Mouse (Mus musculus) liver, adult 2 months (tissue): ENCODE results near the gene Slc44a4. TPM values are rescaled to one million over a fixed set of nuclear protein-coding genes. Genes with fewer than 3 reads are reported as not detected.
"Not testable (repeated sequence)": the region's sequence is repeated elsewhere in the genome, so short reads cannot be mapped to it uniquely, and the experiment has no call there.

Source experiments
- DNase-seq: peaks from one replicate; pipeline ENCODE4 v3.0.0-alpha.2; 2011; ENCODE audit warnings: low read depth, low spot score; ENCODE audit errors: extremely low read depth
- H3K27ac ChIP-seq: fragments of 200-500 bp; replicated peaks from 2 replicates; pipeline ENCODE4 v1.5.1; 2012; ENCODE audit warnings: low read depth, mild to moderate bottlenecking, control low read depth, inconsistent platforms, low read length; ENCODE audit not compliant: insufficient read depth
- H3K27me3 ChIP-seq: fragments of 200-500 bp; 2 replicates; pipeline ENCODE4 v1.6.1; 2012; ENCODE audit warnings: mild to moderate bottlenecking, moderate library complexity, low read length, inconsistent platforms; ENCODE audit not compliant: control insufficient read depth, insufficient read depth
- H3K36me3 ChIP-seq: fragments of 200-500 bp; 2 replicates; pipeline ENCODE4 v1.6.1; 2012; ENCODE audit warnings: low read length, inconsistent platforms; ENCODE audit not compliant: control insufficient read depth, insufficient read depth
- H3K4me1 ChIP-seq: fragments of 200-500 bp; 2 replicates; pipeline ENCODE4 v1.6.1; 2011; ENCODE audit warnings: low read length; ENCODE audit not compliant: control insufficient read depth, insufficient read depth
- H3K4me3 ChIP-seq: fragments of 200-500 bp; 2 replicates; pipeline ENCODE4 v1.5.1; 2011; ENCODE audit warnings: low read depth, mild to moderate bottlenecking, control low read depth, low read length, moderate library complexity; ENCODE audit not compliant: insufficient read depth
- H3K79me2 ChIP-seq: fragments of 200-500 bp; 2 replicates; pipeline ENCODE4 v1.6.1; 2012; ENCODE audit warnings: inconsistent platforms, mild to moderate bottlenecking, low read length, moderate library complexity; ENCODE audit not compliant: control insufficient read depth, insufficient read depth
- H3K9ac ChIP-seq: fragments of 200-500 bp; 2 replicates; pipeline ENCODE4 v1.6.1; 2012; ENCODE audit warnings: low read depth, mild to moderate bottlenecking, control low read depth, inconsistent platforms, low read length
- CTCF ChIP-seq: fragments of 200-500 bp; IDR thresholded peaks from 2 replicates; pipeline ENCODE4 v1.5.1; 2011; ENCODE audit warnings: low read depth, low read length, control low read depth
- POLR2A ChIP-seq: fragments of 200-500 bp; IDR thresholded peaks from 2 replicates; pipeline ENCODE4 v1.6.1; 2011; ENCODE audit warnings: low read length, control low read depth; ENCODE audit not compliant: insufficient read depth; ENCODE audit errors: extremely low read depth
- WGBS: fragments of 180-500 bp; shearing (Covaris S2); methylation state at CpG from one replicate; pipeline ENCODE4 v1.1.7; 2018; 5-methylcytosine and 5-hydroxymethylcytosine counted together
- polyA plus RNA-seq: library from polyadenylated mRNA; depleted of rRNA; stranded (reverse); fragments of >200 nt; gene quantifications from 2 replicates; pipeline ENCODE4 v1.2.3, GENCODE M21; 2012
- total RNA-seq: library from RNA; depleted of rRNA; stranded (reverse); fragments of >200 nt; gene quantifications from 2 replicates; pipeline ENCODE4 v1.2.3, GENCODE M21; 2014

Gene Slc44a4
- total and polyA plus RNA-seq, 2 experiments = 0.18 to 0.35 TPM

DNA sequence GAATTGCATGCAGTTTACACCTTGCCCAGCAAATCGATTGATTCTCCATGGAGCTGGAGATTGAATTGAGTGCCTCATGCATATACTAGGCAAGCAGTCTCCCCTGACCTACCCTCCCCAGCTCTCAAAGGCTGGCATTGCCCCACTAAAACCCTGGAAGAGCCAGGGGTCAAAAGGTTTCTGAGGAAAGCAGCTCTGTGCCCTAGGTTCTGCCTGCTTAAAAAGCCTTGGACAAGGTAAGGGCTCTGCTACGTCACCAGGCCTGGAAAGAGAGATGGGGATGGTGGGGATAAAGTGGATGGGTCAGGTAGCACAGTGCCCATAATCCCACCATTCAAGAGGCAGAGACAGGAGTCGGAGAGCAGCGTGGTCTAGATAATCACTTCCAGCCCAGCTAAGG is 40.6 kb downstream of the Slc44a4 start:
- Histone ChIP-seq H3K4me3 (no peak overlapping the region), H3K79me2 (peaks cover 5% of the 10 kb centered on the region; the same call in 1 of the 2 replicates), H3K9ac (no peak overlapping the region), H3K27ac (no peak overlapping the region), H3K36me3 (peaks cover 6% of the 10 kb centered on the region; the same call in 1 of the 2 replicates), H3K27me3 (no peaks in the 10 kb centered on the region), H3K4me1 (peaks cover 7% of the 10 kb centered on the region)
- no peak for DNase-seq
- 93% methylated on average over 4 of the region's 4 CpGs for WGBS
- TF ChIP-seq POLR2A (no peak), CTCF (no peak)

- TF ChIP-seq CTCF = no peak
- TF ChIP-seq POLR2A = no peak
- H3K27ac ChIP-seq = peak overlapping the region; percentile 40; the same call in 1 of the 2 replicates
- WGBS = 89% methylated on average over 3 of the region's 3 CpGs
Measured at GRCm38 (mm10) chr17:34955884-34956283, 41.6 kb downstream of the Slc44a4 start.

GRCm38 (mm10) chr17:34956340-34956739 is 42.1 kb downstream of the Slc44a4 start:
- H3K9ac ChIP-seq = no peak overlapping the region
- peaks cover 5% of the 10 kb centered on the region; the same call in 1 of the 2 replicates for H3K79me2 ChIP-seq
- 30% methylated on average over 1 of the region's 1 CpGs for WGBS
- H3K4me3 ChIP-seq = no peak overlapping the region
- no peaks in the 10 kb centered on the region for H3K27me3 ChIP-seq
- DNase-seq = no peak
- H3K36me3 ChIP-seq = no peaks in the 10 kb centered on the region
- H3K4me1 ChIP-seq = peaks cover 7% of the 10 kb centered on the region
- no peak overlapping the region for H3K27ac ChIP-seq
- TF ChIP-seq CTCF (no peak), POLR2A (no peak)

More at GRCm38 (mm10) chr17:34955884-34956283, 41.6 kb downstream of the Slc44a4 start:
- no peak overlapping the region for H3K4me3 ChIP-seq
- H3K27me3 ChIP-seq = no peaks in the 10 kb centered on the region
- H3K79me2 ChIP-seq = peaks cover 5% of the 10 kb centered on the region; the same call in 1 of the 2 replicates
- peaks cover 1% of the 10 kb centered on the region; the same call in 1 of the 2 replicates for H3K36me3 ChIP-seq
- peaks cover 8% of the 10 kb centered on the region for H3K4me1 ChIP-seq
- H3K9ac ChIP-seq = no peak overlapping the region
- DNase-seq = no peak

DNA sequence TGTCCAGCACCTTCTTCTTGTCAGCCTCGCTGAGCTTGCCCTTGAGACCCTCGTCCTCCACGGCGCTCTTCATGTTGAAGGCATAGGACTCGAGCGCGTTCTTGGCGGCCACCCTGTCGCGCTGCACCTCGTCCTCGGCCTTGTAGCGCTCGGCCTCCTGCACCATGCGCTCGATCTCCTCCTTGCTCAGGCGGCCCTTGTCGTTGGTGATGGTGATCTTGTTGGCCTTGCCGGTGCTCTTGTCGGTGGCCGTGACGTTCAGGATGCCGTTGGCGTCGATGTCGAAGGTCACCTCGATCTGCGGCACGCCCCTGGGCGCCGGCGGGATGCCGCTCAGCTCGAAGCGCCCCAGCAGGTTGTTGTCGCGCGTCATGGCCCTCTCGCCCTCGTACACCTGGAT is 43.0 kb downstream of the Slc44a4 start:
- WGBS = 9% methylated on average over 31 of the region's 40 CpGs
- not testable (repeated sequence) for H3K27ac ChIP-seq, DNase-seq, H3K9ac ChIP-seq, H3K4me1 ChIP-seq, H3K79me2 ChIP-seq, H3K36me3 ChIP-seq, H3K27me3 ChIP-seq
- peak overlapping the region; percentile 18; the same call in 1 of the 2 replicates for H3K4me3 ChIP-seq

GRCm38 (mm10) chr17:34957966-34958365 is 43.7 kb downstream of the Slc44a4 start:
- H3K27me3 ChIP-seq, DNase-seq, H3K36me3 ChIP-seq, H3K4me1 ChIP-seq, H3K4me3 ChIP-seq, H3K79me2 ChIP-seq, H3K9ac ChIP-seq, H3K27ac ChIP-seq: not testable (repeated sequence)
- 25% methylated on average over 24 of the region's 40 CpGs for WGBS

DNA sequence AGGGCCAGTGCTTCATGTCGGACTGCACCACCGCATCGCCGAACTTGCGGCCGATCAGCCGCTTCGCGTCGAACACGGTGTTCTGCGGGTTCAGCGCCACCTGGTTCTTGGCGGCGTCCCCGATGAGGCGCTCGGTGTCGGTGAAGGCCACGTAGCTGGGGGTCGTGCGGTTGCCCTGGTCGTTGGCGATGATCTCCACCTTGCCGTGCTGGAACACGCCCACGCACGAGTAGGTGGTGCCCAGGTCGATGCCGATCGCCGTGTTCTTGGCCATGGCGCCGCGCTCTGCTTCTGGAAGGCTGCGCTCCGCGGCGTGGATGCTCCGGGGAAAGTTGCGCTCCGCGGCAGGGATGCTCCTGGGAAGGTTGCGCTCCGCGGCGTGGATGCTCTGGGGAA is 44.5 kb downstream of the Slc44a4 start:
- 0% methylated on average over 19 of the region's 47 CpGs for WGBS
- peak overlapping the region; percentile 52; the same call in 1 of the 2 replicates for H3K4me3 ChIP-seq
- H3K36me3 ChIP-seq, H3K4me1 ChIP-seq, DNase-seq, H3K79me2 ChIP-seq, H3K27me3 ChIP-seq, H3K27ac ChIP-seq: not testable (repeated sequence)
- H3K9ac ChIP-seq = peak overlapping the region; percentile 55; the same call in 1 of the 2 replicates
